Mouse (Mus musculus) layer of hippocampus, adult 18-20 months (tissue): Measurements from ENCODE around the gene Kcnh4. TPM values are rescaled to one million over a fixed set of nuclear protein-coding genes. Genes with fewer than 3 reads are reported as not detected.
A peak's percentile ranks its signal among the peaks of the same experiment; 100 is the strongest.

Source experiments
- DNase-seq, 2 experiments: peaks; one replicate each; pipeline ENCODE4 v3.0.0; 2022; ENCODE audit warnings: low spot score in 2 of 2
- total RNA-seq, 2 experiments: library from RNA; stranded (reverse); gene quantifications; 2 replicates each; pipeline ENCODE4 v1.2.3; 2021

Kcnh4 gene
- total RNA-seq, 2 experiments from 2014 or later, result 2.0 to 2.1 TPM

GRCm38 (mm10) chr11:100735954-100736745 lies 23.6 kb downstream of the Kcnh4 start:
- no peak for DNase-seq

DNA sequence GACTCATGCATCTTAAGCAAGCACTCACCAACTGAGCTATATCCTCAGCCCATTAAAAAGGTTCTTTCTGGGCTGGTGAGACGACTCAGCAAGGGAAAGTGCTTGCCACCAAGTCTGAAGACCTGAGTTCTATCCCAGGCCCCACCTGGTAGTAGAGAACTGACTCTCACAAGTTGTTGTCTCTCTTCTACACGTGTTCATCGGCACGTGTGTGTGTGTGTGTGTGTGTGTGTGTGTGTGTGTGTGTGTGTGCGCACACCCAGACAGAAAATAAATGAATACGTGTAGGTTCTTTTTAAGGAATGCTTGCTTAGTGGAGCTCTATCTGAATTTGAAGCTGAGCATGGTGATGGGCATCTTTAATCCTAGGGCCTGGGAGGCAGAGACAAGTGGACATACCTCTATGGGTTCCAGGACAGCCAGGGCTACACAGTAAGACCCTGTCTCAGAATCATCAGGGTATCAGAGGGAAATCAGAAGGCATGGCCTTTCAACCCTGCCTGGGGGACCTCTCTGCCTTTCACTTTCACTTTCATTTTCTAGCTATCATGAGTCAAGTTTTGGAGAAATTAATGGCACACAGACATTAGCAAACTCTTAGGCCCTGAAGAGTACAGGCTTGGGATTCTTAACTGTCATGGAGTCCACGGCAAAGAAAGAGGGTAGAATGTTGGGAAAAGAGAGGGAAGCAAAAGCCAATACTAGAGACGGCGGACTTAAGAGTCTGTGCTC lies 24.4 kb downstream of the Kcnh4 start:
- DNase-seq, result no peak

GRCm38 (mm10) chr11:100730477-100731205 lies 29.1 kb downstream of the Kcnh4 start:
- DNase-seq, result no peak

- no peak for DNase-seq
These were observed 29.8 kb downstream of the Kcnh4 start for GRCm38 (mm10) chr11:100729976-100730375.

DNA sequence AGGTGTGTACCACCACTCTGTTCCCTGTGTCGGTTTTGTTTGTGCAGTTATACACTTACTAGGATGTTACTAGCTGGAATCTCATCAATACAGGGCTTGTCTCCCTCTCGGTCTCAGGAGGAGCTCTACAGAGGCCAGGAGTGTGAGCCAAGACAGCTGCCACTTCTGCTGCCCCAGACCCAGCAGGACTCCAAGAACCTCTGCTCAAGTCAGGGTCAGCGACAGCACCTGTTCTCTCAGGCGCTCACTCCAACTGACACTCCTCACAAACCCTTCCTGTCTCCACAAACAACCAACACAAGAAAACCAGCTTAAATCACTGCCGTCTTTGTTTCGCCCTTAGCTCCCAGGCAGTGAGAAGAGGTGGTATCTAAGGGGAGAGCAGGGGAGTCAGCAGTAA lies 31.1 kb downstream of the Kcnh4 start:
- DNase-seq, result no peak

DNA sequence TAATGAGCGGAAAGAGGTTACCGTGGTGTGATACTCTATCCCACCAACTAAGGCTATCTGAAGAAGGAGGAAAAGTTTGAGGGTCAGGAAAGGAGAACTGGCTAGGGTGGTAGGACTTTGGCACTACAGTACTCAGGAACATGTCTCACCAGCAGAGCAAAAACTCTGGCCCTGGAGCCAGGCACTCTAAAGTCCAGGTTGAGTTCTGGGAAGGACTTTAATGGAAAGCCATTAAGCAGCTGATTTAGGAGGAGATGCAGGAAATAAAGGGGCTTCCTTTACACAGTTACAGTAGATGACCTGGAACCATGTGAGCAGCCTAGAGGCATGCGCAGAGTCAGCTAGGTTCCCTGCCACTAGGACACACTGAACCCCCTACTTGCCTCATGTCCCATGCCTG lies 32.5 kb downstream of the Kcnh4 start:
- no peak for DNase-seq

GRCm38 (mm10) chr11:100724919-100725512 lies 34.7 kb downstream of the Kcnh4 start:
- no peak for DNase-seq

- DNase-seq, result no peak
These were observed 37.2 kb downstream of the Kcnh4 start for GRCm38 (mm10) chr11:100722493-100723028.

DNA sequence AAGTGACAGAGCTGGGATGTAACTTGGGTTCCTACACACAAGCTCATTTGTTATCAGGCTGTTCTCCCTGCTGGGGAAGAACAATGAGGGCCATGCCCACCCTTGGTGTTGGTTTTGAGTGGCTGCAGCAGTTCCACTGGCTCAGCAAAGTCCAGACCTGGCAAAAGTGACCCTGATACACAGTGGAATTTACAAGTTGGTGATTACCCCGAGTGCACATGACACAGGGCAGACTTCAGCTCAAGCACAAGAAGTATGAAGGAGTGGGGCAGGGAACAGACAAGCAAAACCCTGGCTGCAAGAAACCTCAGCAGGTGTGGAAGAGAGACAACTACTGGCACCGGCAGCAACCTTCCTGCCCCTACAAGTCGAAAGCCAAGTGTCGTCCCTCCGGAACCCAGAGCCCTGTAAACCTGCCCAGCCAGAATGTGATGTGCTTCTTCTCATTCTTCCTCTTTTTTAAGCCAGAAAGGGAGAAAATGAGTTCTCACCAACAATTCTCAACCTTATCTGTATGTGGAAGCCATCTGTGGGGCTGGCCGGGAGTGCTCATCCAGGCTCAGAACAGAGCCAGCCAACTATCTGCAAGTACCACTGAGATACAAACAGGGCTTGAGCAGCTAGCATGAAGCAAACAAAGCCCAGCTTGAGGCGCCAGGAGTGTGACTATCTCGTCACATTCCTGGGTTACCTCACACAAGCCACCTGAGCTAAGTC lies 37.8 kb downstream of the Kcnh4 start:
- DNase-seq, result no peak

- no peak for DNase-seq
These were observed 38.5 kb downstream of the Kcnh4 start for GRCm38 (mm10) chr11:100721254-100721653.

DNA sequence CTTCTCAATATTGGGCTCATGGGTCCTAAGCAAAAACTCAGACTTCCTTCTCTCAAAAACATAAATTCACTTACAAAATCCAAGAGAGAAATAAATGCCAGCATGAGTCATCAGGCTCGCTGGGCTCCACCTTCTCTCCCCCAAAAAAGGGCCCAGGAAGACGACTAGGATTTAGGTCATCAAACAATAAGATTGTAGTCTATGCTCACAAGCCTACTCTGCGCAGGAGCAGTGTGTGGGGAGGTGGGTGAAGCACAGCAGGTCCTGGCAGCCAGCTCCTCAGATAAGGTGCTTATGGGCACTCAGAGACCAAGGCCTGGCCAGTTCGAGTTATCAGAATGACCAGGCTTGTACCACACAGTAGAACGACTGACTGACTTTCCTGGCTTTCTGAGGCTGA lies 39.4 kb downstream of the Kcnh4 start:
- no peak for DNase-seq

GRCm38 (mm10) chr11:100719893-100720292 lies 39.8 kb downstream of the Kcnh4 start:
- no peak for DNase-seq

- no peak for DNase-seq
These were observed 40.4 kb downstream of the Kcnh4 start for GRCm38 (mm10) chr11:100719312-100719711.

DNA sequence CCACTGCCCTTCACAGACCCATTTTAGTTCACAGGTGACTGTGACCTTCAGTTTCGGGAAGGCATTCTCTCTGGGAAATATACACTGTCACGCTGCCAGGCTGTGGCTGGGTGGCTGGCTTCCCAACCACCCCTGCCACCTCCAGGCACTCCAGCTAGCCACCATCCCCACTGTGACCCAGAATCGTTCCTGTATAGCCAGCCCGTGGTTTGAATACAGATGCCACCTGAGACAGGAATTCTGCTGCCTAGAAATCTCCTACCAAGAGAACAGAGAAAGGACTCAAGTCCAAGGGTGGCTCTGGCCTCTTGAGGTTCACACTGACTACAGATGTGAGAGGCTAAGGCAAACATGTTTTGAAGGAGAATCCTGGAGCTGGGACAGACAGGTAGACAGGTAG lies 40.9 kb downstream of the Kcnh4 start:
- DNase-seq, result no peak

GRCm38 (mm10) chr11:100718462-100718861 lies 41.3 kb downstream of the Kcnh4 start:
- DNase-seq, result no peak

DNA sequence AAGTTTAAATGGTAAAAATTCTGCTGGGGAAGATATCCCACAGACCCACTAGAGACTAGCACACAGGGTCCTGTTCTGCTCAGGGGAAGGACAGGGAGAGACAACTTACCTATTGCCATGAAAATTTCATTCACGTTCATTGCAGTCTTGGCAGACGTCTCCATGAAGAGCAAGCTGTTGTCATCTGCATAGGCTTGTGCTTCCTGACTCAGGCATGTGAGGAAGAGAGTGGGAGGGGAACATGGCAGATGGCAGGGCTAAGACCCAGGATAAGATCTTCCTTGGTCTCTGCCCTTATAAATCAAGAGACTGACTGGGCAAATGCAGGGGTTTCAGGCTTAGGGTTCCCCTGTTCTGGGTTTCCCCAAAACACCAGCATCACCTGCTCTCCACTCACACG lies 43.1 kb downstream of the Kcnh4 start:
- peak in 1 of 2 experiments; percentile 54 for DNase-seq

DNA sequence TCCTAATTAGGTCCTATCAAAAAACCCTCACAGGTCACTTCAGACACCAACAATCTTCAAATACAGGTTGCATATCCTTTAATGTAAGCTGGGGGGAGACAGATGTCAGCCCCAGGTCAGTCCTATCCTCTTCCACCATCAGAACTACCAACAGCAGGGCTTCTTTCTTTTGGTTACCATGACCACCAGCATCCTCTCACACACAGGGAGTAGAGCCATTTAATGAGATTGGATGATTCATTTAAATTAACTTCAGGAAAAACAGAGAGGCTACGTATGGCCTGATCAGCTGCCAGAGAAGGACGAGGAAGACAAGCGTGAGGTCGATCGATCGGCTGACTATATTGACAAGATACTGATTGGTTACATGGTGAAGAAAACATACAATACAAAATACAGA lies 44.8 kb downstream of the Kcnh4 start:
- DNase-seq, result peak in 1 of 2 experiments; percentile 45

- DNase-seq, result peak; percentile 65 to 91
These were observed 45.2 kb downstream of the Kcnh4 start for GRCm38 (mm10) chr11:100714534-100714915.

DNA sequence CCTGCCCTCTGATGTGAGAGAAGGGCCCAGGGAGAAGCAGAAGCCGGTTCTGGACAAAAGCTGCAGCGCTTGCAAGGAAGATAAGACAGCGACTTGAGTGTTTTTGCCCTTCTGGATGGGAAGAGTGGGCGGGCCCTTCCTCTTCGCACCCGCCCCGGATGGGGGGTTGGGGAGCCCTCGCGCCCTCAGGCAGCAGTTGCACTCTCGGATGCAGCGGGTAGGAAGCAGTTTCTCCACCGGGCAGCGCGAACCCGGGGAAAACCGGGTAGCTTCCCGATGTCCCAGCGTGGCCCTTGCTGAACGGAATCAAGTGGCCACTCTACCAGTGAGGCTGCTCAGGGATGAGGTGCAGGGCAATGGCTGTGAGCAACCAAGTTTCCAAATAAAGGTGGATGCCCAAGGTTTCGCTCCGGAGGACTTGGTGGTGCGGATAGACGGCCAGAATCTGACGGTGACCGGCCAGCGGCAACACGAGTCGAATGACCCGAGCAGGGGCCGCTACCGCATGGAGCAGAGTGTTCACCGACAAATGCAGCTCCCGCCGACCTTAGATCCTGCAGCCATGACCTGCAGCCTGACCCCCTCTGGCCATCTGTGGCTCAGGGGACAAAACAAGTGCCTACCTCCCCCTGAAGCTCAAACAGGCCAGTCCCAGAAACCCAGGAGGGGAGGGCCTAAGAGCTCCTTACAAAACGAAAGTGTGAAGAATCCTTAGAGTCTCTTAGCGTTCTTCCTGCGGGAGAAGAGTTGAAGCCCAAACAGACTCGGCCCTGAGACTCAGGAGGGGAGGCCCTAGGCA lies 45.8 kb downstream of the Kcnh4 start, which contains the start of gene Hspb9:
Gene Hspb9 (plus strand): TSS at position 116 of the 799 bp plus-strand sequence.
- DNase-seq, result peak in 1 of 2 experiments; percentile 46

DNA sequence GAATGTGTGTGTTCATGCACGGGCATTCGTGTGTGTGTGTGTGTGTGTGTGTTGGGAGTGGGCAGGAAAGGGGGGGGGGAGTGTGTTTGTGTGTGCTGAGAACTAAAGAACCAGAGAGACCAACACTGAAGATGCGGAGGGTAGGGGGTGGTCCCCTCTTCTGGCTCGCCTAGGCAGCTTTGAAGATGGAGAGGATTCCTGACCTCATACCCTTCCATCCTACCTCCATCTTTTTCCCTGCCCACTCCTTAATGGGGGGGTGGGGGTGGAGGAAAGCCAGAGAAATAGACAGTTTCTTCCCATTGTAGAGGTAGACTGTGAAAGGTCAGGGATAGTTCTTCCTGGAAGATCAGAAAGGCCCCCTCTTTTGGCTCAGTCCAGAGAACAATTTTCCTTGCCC lies 46.6 kb downstream of the Kcnh4 start:
- no peak for DNase-seq
